Mouse (Mus musculus) small intestine, adult 2 months (tissue): ENCODE data around the gene Igsf9. TPM values are rescaled to one million over a fixed set of nuclear protein-coding genes. Genes with fewer than 3 reads are reported as not detected.
A peak's percentile ranks its signal among the peaks of the same experiment; 100 is the strongest.

Experiments used
- H3K27ac ChIP-seq: fragments of 200-500 bp; 2 replicates; pipeline ENCODE4 v1.5.1; 2012; ENCODE audit warnings: low read depth, low read length, control low read depth, inconsistent platforms; ENCODE audit not compliant: insufficient read depth
- H3K27me3 ChIP-seq: fragments of 200-500 bp; 2 replicates; pipeline ENCODE4 v1.6.1; 2012; ENCODE audit warnings: mild to moderate bottlenecking, moderate library complexity, low read length, inconsistent platforms; ENCODE audit not compliant: control insufficient read depth, insufficient read depth
- H3K36me3 ChIP-seq: fragments of 200-500 bp; 2 replicates; pipeline ENCODE4 v1.6.1; 2012; ENCODE audit warnings: mild to moderate bottlenecking, low read length, control low read depth, inconsistent platforms; ENCODE audit not compliant: control insufficient read depth, insufficient read depth
- H3K4me1 ChIP-seq: fragments of 200-500 bp; 2 replicates; pipeline ENCODE4 v1.6.1; 2012; ENCODE audit warnings: low read length, inconsistent platforms, mixed read lengths; ENCODE audit not compliant: control insufficient read depth, insufficient read depth, insufficient read length
- H3K4me3 ChIP-seq: fragments of 200-500 bp; 2 replicates; pipeline ENCODE4 v1.5.1; 2012; ENCODE audit warnings: low read depth, mild to moderate bottlenecking, control low read depth, inconsistent platforms, low read length, moderate library complexity
- CTCF ChIP-seq: fragments of 200-500 bp; IDR thresholded peaks from 2 replicates; pipeline ENCODE4 v1.5.1; 2012; ENCODE audit warnings: low read depth, mild to moderate bottlenecking, control low read depth, inconsistent platforms, low read length, moderate library complexity, mixed read lengths; ENCODE audit not compliant: insufficient replicate concordance, insufficient read length; ENCODE audit errors: extremely low read depth
- POLR2A ChIP-seq: fragments of 200-500 bp; IDR thresholded peaks from 2 replicates; pipeline ENCODE4 v1.6.1; 2012; ENCODE audit warnings: low read depth, mild to moderate bottlenecking, control low read depth, inconsistent platforms, low read length, moderate library complexity
- WGBS: fragments of 180-500 bp; shearing (Covaris S2); methylation state at CpG from one replicate; pipeline ENCODE4 v1.1.7; 2018; 5-methylcytosine and 5-hydroxymethylcytosine counted together
- polyA plus RNA-seq: library from polyadenylated mRNA; depleted of rRNA; stranded (reverse); fragments of >200 nt; gene quantifications from 2 replicates; pipeline ENCODE4 v1.2.3, GENCODE M21; 2012

The Igsf9 gene
- polyA plus RNA-seq, 1 experiment = 516 TPM

DNA sequence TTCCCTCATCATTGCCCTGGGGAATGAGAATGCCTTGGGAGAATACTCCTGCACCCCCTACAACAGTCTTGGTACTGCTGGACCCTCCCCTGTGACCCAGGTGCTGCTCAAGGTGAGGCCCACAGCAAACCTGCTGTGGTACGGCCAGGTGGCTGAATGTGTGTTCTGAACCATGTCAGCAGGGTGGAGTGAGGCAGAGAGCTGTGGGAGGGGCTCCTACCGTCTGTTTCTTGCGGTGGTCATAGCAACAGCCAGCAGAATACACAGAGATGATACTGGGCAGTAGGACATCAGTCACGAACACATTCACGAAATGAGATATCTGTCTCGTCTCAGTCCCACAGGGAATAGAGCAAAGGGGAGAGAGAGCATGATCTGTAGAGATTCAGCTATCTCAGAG lies 11.9 kb downstream of the Igsf9 start:
- Histone ChIP-seq H3K4me3 (no peak overlapping the region), H3K27ac (no peak overlapping the region), H3K36me3 (peaks cover 47% of the 10 kb centered on the region), H3K4me1 (peaks cover 18% of the 10 kb centered on the region), H3K27me3 (no peaks in the 10 kb centered on the region)
- 78% methylated on average over 6 of the region's 6 CpGs for WGBS
- TF ChIP-seq CTCF = no peak
- TF ChIP-seq POLR2A = no peak

DNA sequence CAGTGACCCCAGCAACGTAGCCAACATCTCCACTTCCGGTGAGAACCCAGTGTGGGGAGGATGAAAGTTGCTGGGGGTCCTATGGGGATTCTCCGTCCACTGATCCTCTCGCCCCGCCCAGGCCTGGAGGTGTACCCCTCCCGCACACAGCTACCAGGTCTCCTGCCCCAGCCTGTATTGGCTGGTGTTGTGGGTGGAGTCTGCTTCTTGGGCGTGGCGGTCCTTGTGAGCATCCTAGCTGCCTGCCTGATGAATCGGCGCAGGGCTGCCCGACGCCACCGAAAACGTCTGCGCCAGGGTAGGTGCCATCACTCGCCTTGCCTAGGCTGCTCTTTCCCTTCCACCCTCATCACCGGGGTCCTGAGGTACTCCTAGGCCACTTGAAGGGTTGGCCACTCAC lies 14.4 kb downstream of the Igsf9 start:
- 89% methylated on average over 17 of the region's 17 CpGs for WGBS
- Histone ChIP-seq H3K27ac (no peak overlapping the region), H3K4me1 (no peaks in the 10 kb centered on the region), H3K27me3 (no peaks in the 10 kb centered on the region), H3K36me3 (peaks cover 44% of the 10 kb centered on the region), H3K4me3 (no peak overlapping the region)
- no peak for TF ChIP-seq POLR2A
- TF ChIP-seq CTCF = no peak

DNA sequence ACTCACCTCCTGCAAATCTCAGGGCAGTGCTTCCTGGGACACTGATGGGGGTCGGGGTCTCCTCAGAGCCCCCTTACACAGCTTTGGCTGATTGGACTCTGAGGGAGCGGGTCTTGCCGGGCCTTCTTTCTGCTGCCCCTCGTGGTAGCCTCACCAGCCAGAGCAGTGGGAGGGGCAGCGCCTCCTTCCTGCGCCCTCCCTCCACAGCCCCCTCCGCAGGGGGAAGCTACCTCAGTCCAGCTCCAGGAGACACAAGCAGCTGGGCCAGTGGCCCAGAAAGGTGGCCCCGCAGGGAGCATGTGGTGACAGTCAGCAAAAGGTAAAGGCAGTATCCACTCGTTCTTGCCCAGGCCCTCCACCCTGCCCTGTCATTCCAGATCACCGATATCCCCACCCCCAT lies 15.8 kb downstream of the Igsf9 start:
- TF ChIP-seq CTCF = no peak
- TF ChIP-seq POLR2A = no peak
- WGBS = 91% methylated on average over 10 of the region's 10 CpGs
- H3K4me1 ChIP-seq = peaks cover 9% of the 10 kb centered on the region
- peaks cover 32% of the 10 kb centered on the region for H3K36me3 ChIP-seq
- H3K4me3 ChIP-seq = no peak overlapping the region
- H3K27ac ChIP-seq = no peak overlapping the region
- no peaks in the 10 kb centered on the region for H3K27me3 ChIP-seq

DNA sequence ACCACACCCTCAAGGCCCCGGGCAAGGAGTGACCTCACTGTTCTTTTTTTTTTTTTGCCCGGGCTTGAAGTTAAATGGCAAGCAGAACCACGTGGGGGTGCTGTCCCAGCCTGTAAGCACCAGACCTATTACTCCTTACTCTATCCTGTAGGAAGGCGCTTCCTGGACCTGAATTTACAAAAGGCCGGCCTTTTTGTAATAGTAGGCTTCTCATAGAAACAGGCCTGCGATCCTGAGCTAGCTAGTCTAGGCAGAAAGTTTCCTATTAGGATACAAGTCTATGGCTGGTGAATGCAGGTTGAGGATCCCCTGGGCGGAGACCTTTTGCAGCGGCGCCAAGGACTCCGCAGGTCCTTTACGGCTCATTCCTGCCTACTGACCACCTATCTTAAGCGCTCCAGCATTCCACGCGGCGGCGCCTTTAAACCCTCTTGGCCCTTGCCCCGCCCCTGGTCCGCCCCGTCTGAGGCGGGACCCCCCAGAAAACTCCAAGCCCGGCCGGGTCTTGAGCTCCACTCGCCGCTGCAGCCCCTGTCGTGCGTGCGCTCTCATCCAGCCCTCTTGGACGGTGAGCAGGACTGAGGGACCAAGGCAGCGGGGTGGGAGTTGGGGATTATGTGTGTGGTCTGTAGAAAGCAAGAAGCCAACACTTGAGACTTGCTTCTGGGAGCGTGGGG lies 18.3 kb downstream of the Igsf9 start, which contains the start of gene Tagln2:
Gene Tagln2, plus strand, starts transcription at position 283 of the 677 bp plus-strand sequence.
- H3K36me3 ChIP-seq = peaks cover 17% of the 10 kb centered on the region
- peak within 1 kb of the TSS; percentile 98 for H3K27ac ChIP-seq
- WGBS = under 1% methylated on average over 30 of the region's 30 CpGs
- peaks cover 21% of the 10 kb centered on the region for H3K4me1 ChIP-seq
- H3K27me3 ChIP-seq = no peaks in the 10 kb centered on the region
- peak; percentile 47; the same call in 1 of the 2 replicates for TF ChIP-seq CTCF
- peak; percentile 96 for TF ChIP-seq POLR2A
- H3K4me3 ChIP-seq = peak within 1 kb of the TSS; percentile 90

DNA sequence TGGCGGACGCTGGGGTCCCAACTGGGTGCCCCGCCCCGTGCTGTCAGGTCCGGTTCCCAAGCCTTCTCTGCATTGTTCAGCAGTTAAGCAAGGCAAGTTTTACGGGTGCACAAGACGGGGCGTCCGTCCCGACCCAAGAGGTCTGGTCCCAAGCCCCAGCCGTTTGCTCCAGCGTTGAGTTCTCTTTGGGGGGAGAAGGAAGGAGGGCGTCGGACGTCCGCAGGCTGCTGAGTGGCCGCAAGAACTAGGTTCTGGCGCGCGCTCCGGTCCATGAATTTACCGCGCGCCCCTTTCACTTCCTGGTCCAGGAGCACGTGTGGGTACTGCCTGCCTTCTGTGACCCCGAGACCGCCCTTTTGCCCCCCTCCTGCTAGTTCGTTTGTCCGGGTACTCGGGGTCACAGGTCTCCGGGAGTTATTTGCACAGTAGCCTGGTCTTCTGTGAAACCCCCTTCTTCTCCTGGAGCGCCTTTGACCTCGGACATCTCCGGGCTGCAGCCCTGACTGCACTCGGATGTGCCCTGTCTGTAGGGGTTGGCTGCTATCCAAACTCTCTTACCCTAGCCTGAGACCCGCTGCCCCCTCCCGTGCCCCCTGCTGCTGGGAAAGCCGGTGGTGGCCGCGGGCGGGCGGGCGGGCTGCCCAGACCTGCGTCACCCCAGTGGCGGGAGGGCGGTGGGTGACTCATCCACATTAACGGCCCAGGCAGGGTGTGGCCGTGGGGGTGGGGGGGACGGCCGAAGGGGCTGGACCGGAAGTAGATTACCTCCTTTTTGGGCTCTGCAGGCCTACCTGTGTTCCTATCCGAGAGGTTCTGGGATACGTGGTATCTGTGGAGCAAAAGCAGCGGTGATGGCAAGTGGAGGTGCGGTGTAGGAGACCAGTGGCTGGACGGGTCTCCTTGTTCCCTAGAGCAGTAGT lies 19.1 kb downstream of the Igsf9 start:
- H3K4me1 ChIP-seq = peaks cover 21% of the 10 kb centered on the region
- under 1% methylated on average over 56 of the region's 56 CpGs for WGBS
- peak overlapping the region; percentile 90 for H3K4me3 ChIP-seq
- H3K36me3 ChIP-seq = peaks cover 25% of the 10 kb centered on the region
- TF ChIP-seq CTCF (no peak), POLR2A (no peak)
- no peaks in the 10 kb centered on the region for H3K27me3 ChIP-seq
- peak overlapping the region; percentile 98 for H3K27ac ChIP-seq

DNA sequence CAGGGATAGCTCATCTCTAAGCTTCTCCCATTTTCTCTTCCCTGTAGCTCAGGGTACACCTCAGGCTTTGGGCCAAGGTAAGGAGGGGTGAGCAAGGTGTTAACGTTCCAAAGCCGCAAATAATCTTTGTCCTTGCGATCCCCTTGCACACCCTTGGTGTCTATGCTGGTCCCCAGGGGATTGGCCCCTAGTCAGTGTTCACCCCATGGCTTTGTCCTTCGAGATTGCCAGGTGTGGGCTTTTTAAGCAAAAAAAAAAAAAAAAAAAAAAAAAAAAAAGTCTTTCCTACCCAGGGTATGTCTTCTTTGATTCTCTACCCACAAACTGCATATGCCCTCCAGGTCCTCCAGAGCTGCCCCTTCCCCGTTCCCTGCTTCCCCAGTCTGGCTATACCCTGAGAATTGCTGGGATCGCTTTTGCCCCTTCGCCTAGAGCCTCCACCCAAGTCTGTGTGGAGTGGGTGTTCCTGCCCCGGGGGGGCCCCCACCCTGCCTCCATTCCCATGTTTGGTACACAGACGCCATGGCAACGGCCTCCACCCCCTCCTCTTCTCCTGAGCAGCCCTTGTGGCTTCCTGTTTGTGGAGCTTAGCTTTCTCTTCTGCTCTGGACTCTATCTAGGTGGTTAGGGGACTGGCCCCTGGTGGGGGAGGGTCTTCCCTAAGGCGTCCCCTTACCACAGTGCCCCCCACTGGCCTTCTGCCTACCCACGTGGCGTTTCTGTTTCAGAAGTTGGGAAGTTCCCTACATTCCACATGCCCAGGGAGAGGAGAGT lies 20.0 kb downstream of the Igsf9 start:
- H3K4me3 ChIP-seq = peak overlapping the region; percentile 90
- peaks cover 25% of the 10 kb centered on the region for H3K36me3 ChIP-seq
- 5% methylated on average over 13 of the region's 13 CpGs for WGBS
- peaks cover 21% of the 10 kb centered on the region for H3K4me1 ChIP-seq
- TF ChIP-seq CTCF (no peak; the same call in 1 of the 2 replicates), POLR2A (no peak)
- peak overlapping the region; percentile 97 for H3K27ac ChIP-seq
- no peaks in the 10 kb centered on the region for H3K27me3 ChIP-seq
